Mouse (Mus musculus) heart, postnatal 0 days (tissue): ENCODE results near the gene Scml4. TPM values are rescaled to one million over a fixed set of nuclear protein-coding genes. Genes with fewer than 3 reads are reported as not detected.

Source experiments
- ATAC-seq: fragments of 200-750 bp; cut with Nextera tagmentation; 2 replicates; pipeline ENCODE4 v1.8.0; 2017; ENCODE audit warnings: low read depth, moderate number of reproducible peaks, moderate library complexity; ENCODE audit not compliant: insufficient read depth
- DNase-seq: peaks from one replicate; pipeline ENCODE4 v3.0.0-alpha.2; 2016; ENCODE audit warnings: low spot score
- H3K27ac ChIP-seq: fragments of 300-500 bp; sonication (generic); 2 replicates; pipeline ENCODE4 v1.5.1; 2014; ENCODE audit warnings: low read depth, mild to moderate bottlenecking
- H3K27me3 ChIP-seq: fragments of 300-500 bp; sonication (generic); 2 replicates; pipeline ENCODE4 v1.6.1; 2014; ENCODE audit warnings: low read length, mixed read lengths; ENCODE audit not compliant: control insufficient read depth, insufficient read depth
- H3K36me3 ChIP-seq: fragments of 300-500 bp; sonication (generic); replicated peaks from 2 replicates; pipeline ENCODE4 v1.6.1; 2014; ENCODE audit warnings: low read length, mixed read lengths; ENCODE audit not compliant: control insufficient read depth, insufficient read depth
- H3K4me1 ChIP-seq: fragments of 300-500 bp; sonication (generic); 2 replicates; pipeline ENCODE4 v1.6.1; 2014; ENCODE audit warnings: antibody characterized with exemption; ENCODE audit not compliant: control insufficient read depth, insufficient read depth
- H3K4me2 ChIP-seq: fragments of 300-500 bp; sonication (generic); 2 replicates; pipeline ENCODE4 v1.6.1; 2014; ENCODE audit warnings: low read depth, mild to moderate bottlenecking, low read length, moderate library complexity
- H3K4me3 ChIP-seq: fragments of 300-500 bp; sonication (generic); 2 replicates; pipeline ENCODE4 v1.5.1; 2014; ENCODE audit warnings: low read depth, low read length
- H3K9ac ChIP-seq: fragments of 300-500 bp; sonication (generic); replicated peaks from 2 replicates; pipeline ENCODE4 v1.6.1; 2014; ENCODE audit warnings: low read depth, low read length, mixed read lengths
- H3K9me3 ChIP-seq: fragments of 300-500 bp; sonication (generic); replicated peaks from 2 replicates; pipeline ENCODE4 v1.6.1; 2016; ENCODE audit warnings: low read length; ENCODE audit not compliant: control insufficient read depth
- CTCF ChIP-seq: IDR thresholded peaks from 2 replicates; pipeline ENCODE4 v1.5.1; 2016; ENCODE audit warnings: antibody characterized with exemption, control low read depth, low read depth
- EP300 ChIP-seq: IDR thresholded peaks from 2 replicates; pipeline ENCODE4 v1.6.1; 2016; ENCODE audit warnings: antibody characterized with exemption, low read depth
- WGBS: fragments of 180-500 bp; shearing (Covaris S2); extraction: QIAGEN DNeasy Blood & Tissue Kit; methylation state at CpG from one replicate; pipeline ENCODE4 v1.1.7; 2014; 5-methylcytosine and 5-hydroxymethylcytosine counted together
- polyA plus RNA-seq: library from polyadenylated mRNA; unstranded; fragments of >200 nt; fragmentation: Nextera tagmentation; extraction: Ambion mirVana; gene quantifications from 2 replicates; pipeline ENCODE4 v1.2.1, GENCODE M21; 2015
- total RNA-seq: library from RNA; depleted of rRNA; stranded (reverse); fragments of >200 nt; gene quantifications from 2 replicates; pipeline ENCODE4 v1.2.3, GENCODE M21; 2014; ENCODE audit warnings: low replicate concordance

Gene Scml4
- total and polyA plus RNA-seq, 2 experiments from 2014 or later: 0.19 to 1.2 TPM

- TF ChIP-seq EP300: no peak
- H3K4me3 ChIP-seq: no peak overlapping the region
- no peaks in the 10 kb centered on the region for H3K27me3 ChIP-seq
- no peaks in the 10 kb centered on the region for H3K36me3 ChIP-seq
- no peak for DNase-seq
- ATAC-seq: no peak
- 69% methylated on average over 5 of the region's 5 CpGs for WGBS
- H3K9me3 ChIP-seq: no peaks in the 10 kb centered on the region
- H3K4me1 ChIP-seq: no peaks in the 10 kb centered on the region
- peak overlapping the region; percentile 50; the same call in 1 of the 2 replicates for H3K27ac ChIP-seq
- no peak overlapping the region for H3K4me2 ChIP-seq
- no peak overlapping the region for H3K9ac ChIP-seq
Measured at GRCm38 (mm10) chr10:42888241-42888640, 28.1 kb downstream of the Scml4 start.

DNA sequence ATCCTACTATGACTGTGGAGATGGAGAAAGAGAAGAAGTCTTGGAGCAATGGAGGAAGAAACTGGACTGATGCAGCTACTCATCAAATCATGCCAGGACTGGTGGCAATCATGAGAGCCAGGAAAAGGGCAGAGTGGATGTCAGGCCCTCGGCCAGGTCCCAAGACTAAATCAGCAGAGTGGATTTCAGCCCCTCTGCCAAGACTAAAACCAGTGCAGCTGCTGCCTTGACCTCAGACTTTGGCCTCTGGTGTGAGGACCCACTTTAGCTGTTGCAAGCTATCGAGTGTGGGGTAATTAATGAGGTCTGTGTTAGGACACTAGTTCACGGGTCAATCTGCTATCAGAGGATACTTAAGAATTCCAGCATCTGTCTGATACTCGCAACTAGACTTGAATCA, 30.2 kb downstream of the Scml4 start:
- 59% methylated on average over 4 of the region's 4 CpGs for WGBS
- no peak overlapping the region for H3K4me3 ChIP-seq
- H3K9me3 ChIP-seq: no peaks in the 10 kb centered on the region
- DNase-seq: no peak
- no peak for ATAC-seq
- H3K27ac ChIP-seq: no peak overlapping the region
- TF ChIP-seq EP300: no peak
- H3K36me3 ChIP-seq: no peaks in the 10 kb centered on the region
- no peak overlapping the region for H3K4me2 ChIP-seq
- no peak overlapping the region for H3K9ac ChIP-seq
- H3K4me1 ChIP-seq: peaks cover 15% of the 10 kb centered on the region
- no peaks in the 10 kb centered on the region for H3K27me3 ChIP-seq

GRCm38 (mm10) chr10:42892250-42892649, 32.1 kb downstream of the Scml4 start:
- Histone ChIP-seq H3K27me3 (no peaks in the 10 kb centered on the region), H3K4me1 (peaks cover 15% of the 10 kb centered on the region), H3K9me3 (no peaks in the 10 kb centered on the region), H3K4me2 (no peak overlapping the region), H3K9ac (no peak overlapping the region), H3K4me3 (no peak overlapping the region), H3K27ac (no peak overlapping the region), H3K36me3 (no peaks in the 10 kb centered on the region)
- 71% methylated on average over 4 of the region's 4 CpGs for WGBS
- no peak for TF ChIP-seq CTCF
- no peak for TF ChIP-seq EP300
- DNase-seq (no peak), ATAC-seq (no peak)

- no peak for ATAC-seq
- WGBS: 57% methylated on average over 4 of the region's 4 CpGs
- H3K4me2 ChIP-seq: no peak overlapping the region
- H3K9me3 ChIP-seq: no peaks in the 10 kb centered on the region
- TF ChIP-seq CTCF: no peak
- TF ChIP-seq EP300: no peak
- H3K27me3 ChIP-seq: no peaks in the 10 kb centered on the region
- peaks cover 15% of the 10 kb centered on the region for H3K4me1 ChIP-seq
- H3K36me3 ChIP-seq: no peaks in the 10 kb centered on the region
- no peak overlapping the region for H3K4me3 ChIP-seq
- no peak for DNase-seq
- H3K9ac ChIP-seq: no peak overlapping the region
- no peak overlapping the region for H3K27ac ChIP-seq
Measured at GRCm38 (mm10) chr10:42892987-42893386, 32.8 kb downstream of the Scml4 start.

- H3K4me2 ChIP-seq: no peak overlapping the region
- no peak overlapping the region for H3K27ac ChIP-seq
- TF ChIP-seq EP300 (no peak), CTCF (no peak)
- H3K4me3 ChIP-seq: no peak overlapping the region
- no peak overlapping the region for H3K9ac ChIP-seq
- no peaks in the 10 kb centered on the region for H3K36me3 ChIP-seq
- no peak; the same call in 1 of the 2 replicates for ATAC-seq
- H3K27me3 ChIP-seq: no peaks in the 10 kb centered on the region
- DNase-seq: no peak
- H3K4me1 ChIP-seq: peaks cover 15% of the 10 kb centered on the region
- WGBS: 54% methylated on average over 8 of the region's 8 CpGs
- no peaks in the 10 kb centered on the region for H3K9me3 ChIP-seq
Measured at GRCm38 (mm10) chr10:42893857-42894256, 33.7 kb downstream of the Scml4 start.

- no peaks in the 10 kb centered on the region for H3K27me3 ChIP-seq
- no peak for DNase-seq
Measured at GRCm38 (mm10) chr10:42894263-42894662, 34.1 kb downstream of the Scml4 start.

More at GRCm38 (mm10) chr10:42894263-42894662, 34.1 kb downstream of the Scml4 start:
- TF ChIP-seq EP300: no peak
- TF ChIP-seq CTCF: no peak
- Histone ChIP-seq H3K9ac (no peak overlapping the region), H3K27ac (no peak overlapping the region), H3K4me3 (no peak overlapping the region), H3K9me3 (no peaks in the 10 kb centered on the region), H3K4me2 (no peak overlapping the region), H3K36me3 (no peaks in the 10 kb centered on the region), H3K4me1 (peaks cover 15% of the 10 kb centered on the region)
- WGBS: 62% methylated on average over 3 of the region's 3 CpGs
- ATAC-seq: peak; percentile 42
